Mouse (Mus musculus) spleen, postnatal 36 days (tissue): ENCODE measurements at regions not wholly inside any gene's neighbourhood (a gene's known extent, or its start where the extent isn't known, plus 50 kb on each side); places are given as distances from the start of the nearest gene placed in this dataset.

Experiments used
- DNase-seq, 2 experiments: peaks; one replicate each; pipeline ENCODE4 v3.0.0; 2022; ENCODE audit warnings: low spot score in 2 of 2, mixed read lengths in 1 of 2

DNA sequence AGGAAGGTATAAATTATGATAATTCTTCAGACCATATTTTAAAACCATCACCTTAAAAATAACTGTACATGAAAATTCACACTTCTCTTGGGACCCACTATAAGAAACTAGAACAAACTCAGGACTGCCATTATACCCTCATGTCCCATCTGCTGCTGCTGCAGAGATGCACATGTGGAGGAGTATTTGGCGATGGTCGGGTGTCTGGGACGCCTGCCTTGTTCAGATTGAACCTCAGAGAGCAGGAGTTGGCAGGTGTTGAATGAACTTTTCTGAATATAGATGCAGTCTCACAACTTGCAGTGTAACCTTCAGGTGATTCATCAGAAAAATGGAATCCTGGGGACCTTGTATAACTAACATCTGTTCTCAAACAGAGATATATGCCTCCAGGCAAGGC lies 1338.0 kb downstream of the Slc22a22 start:
- no peak for DNase-seq

- no peak for DNase-seq
These were observed 1340.9 kb downstream of the Slc22a22 start for GRCm38 (mm10) chr15:56136420-56136970.

DNA sequence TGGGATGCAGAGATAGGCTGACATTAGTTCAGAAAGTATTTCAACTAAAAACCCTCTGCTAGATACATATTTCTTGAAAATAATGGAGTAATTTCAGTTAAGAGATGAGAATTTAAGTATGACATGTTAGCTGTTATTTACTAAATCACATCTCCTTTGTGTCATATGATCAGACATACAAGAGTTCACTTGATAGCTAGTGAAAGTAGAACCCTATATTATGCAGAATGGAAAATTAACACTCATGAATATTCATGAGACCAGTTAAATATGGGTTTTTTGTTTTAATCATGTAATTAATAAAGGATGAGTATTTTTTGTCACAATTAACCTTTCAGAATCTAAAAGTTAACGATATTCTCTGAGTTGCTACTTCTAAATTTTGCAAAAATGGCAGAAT lies 1349.4 kb downstream of the Slc22a22 start:
- DNase-seq = no peak

- DNase-seq = no peak
These were observed 1357.9 kb downstream of the Slc22a22 start for GRCm38 (mm10) chr15:56119287-56120065.

DNA sequence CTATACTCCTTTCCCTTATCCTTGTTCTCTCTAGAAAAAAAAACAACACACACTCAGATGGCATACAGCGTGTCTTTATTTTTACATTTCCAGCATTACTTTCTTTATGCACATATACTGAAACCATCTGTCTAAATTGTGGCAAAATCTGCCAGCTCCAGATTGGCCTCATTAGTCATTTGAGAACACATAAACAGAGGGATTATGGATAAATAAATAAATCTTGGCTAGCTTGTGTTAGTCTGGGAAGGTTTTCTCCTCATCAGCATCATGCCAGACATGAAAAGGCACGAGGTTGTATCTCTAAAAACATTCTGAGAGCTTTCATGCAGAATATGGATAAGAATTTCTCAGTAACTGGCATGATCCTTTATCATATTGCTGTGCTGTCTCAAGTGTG lies 1369.1 kb downstream of the Slc22a22 start:
- no peak for DNase-seq

DNA sequence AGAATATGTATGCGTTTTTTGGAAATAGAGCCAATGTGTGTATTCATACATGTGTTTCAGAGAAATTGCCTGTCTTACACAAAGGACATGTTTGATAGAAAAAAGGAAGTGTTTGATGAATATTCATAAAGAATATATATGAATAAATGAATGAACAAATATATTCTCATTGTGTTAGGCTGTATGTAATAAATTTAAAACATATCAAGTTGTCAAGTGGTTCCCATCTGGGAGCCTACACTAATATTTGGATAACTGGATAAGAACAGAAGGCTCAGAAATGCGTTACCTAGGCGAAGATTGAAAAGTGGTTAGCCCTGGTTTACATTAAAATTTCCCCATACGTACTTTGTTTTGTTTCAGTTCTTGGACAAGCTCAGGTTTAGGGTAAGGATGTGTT lies 1369.7 kb downstream of the Slc22a22 start:
- no peak for DNase-seq

DNA sequence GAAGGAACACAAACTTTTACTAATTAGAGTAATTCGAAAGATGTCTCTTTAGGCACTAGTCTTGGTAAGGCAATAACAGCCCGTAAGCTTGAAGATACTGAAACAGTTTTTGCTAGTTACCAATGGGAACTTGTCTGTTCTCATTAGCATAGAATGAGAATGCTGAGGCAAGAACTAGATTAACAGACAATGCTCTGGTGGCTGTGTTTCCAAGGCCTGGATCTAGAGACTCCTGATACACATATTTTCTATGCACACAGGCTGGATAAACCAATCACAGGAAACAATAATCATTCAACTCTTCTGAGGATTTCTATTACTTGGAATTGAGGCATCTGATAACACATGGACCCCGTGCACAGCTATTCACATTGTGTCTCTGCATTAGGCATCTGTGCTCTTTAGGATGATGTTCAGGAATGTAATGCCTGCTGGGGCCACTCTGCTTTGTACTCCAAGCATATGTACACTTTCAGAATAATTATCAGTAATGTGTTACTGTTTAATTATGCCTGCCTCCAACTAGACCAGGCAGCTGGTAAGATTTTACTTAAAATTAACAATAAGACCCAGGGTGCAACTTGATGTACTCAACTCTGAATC lies 1377.2 kb downstream of the Slc22a22 start:
- no peak for DNase-seq

DNA sequence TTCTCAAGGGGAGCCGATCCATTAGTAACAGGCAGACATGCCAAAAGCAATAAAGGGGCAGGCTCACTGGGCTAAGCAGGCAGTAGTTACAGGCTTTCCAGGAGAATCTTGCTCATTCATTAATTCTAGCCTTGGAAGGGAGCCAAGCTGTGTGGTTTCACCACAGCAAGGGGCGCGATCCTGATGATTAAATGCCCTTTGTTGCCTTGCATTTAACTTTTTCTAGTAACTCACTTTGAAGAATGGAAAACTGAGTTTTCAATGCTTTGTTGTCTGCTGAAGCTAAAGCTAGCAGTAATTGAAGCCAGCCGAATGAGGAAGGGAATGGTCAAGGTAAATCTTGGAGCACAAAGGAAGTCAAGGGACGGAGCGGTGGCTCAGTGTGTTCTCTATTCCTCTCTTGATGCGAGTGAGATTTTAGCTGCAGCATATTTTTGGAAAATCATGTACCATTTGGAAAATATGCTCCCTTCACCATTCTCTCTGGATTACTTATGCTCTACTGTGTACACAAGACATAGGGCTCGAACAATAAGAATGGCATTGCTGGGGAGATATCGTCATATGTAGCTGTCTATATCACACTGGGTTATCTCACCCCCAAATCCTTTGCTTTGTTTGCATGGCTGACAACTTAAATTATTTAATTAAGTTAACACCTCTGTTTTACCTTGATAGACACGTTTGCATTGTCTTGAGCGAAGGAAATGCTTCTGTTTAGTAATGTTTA lies 1399.4 kb downstream of the Slc22a22 start:
- no peak for DNase-seq

- DNase-seq = no peak
These were observed 1400.3 kb downstream of the Slc22a22 start for GRCm38 (mm10) chr15:56077081-56077480.

DNA sequence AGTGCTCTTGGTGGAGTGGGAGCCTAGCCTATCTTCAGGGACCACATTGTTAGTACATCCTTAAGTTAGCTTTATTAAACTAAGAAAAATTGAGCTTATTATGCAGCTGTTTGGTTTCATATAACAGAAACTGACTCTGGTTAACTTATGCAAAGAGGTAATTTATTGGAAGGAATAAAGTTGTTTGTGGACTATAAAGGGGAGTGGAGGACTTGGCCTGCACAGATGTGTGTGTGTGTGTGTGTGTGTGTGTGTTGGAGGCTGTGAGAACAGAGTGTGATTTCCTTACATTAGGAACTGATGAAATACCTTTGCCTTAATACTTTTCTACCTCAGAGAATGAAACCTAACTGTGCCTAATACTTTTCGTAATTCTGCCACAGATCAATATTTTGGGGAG lies 1400.7 kb downstream of the Slc22a22 start:
- DNase-seq = no peak

DNA sequence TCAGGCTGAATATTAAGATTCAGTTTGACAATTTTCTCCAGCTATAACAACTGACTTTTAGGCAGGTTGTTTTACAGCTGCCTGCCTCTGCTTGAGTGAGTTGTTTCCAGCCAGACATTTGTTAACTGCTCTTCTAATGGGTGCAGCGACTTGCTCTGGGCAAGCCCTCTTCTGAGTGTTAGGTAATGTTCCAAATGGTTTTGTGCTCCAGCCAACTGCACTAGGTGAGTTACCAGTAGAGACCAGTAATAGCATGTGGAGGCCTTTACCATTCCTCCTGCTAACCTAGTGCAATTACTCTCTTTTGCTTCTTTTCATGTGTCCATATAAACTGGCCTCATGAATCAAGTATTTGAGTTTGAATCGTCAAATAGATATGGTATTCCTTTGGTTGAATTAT lies 1407.9 kb downstream of the Slc22a22 start:
- DNase-seq = no peak

DNA sequence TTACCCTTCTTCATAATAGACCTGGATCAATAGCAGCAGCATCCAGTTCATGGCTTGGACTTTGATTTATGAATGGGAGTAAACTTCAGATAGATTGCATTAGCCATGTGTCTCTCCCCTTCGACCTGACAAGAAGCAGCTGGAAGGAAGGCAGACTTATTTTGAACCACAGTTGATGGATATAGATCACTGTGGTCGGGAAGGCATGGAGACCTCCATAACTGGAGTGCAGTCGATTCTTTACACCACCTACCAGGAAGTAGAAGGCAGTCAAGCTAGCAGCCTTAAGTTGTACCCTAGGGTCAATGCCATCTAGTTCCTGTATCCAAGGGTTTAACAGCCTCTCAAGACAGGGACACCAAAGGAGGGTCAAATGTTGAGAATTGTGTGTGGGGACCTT lies 1410.2 kb downstream of the Slc22a22 start:
- no peak for DNase-seq

DNA sequence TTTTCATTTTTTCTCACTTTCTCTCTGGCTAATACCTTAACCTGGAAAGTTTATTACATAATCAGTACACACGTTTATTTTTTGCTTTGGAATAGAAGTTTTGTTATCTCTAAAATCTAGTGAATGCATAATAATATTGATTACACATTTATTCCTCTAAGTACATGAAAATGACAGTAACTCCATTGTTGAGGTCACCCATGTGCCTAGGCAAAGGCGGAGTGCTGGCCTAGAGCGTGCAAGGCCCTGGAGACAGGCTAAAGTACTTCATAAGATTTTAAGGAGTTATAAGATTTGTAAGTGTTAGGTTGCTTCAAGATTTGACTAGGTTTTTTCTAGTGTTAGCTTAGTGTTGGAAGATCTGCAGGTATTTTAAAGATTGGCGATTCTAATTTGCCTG lies 1410.9 kb downstream of the Slc22a22 start:
- DNase-seq = no peak

- no peak for DNase-seq
These were observed 1411.4 kb downstream of the Slc22a22 start for GRCm38 (mm10) chr15:56065872-56066534.

GRCm38 (mm10) chr15:56062576-56062975 lies 1414.8 kb downstream of the Slc22a22 start:
- no peak for DNase-seq

DNA sequence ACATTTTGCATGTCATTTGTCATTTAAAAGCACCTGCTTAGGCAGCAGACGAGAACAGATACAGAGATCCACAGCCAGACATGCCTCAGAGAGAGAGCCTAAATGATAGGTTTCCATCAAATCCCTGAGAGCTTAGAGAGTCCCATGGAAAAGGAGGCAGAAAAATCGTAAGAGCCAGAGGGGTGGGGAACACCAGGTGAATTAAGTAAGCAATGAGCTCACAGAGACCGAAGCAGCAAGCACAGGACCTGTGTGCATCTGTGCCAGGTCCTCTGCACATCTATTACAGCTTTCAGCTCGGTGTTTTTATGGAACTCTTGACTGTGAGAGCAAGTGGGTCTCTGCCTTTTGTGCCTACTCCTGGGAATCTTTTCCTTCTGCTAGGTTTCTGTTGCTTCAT lies 1416.1 kb downstream of the Slc22a22 start:
- DNase-seq = no peak

DNA sequence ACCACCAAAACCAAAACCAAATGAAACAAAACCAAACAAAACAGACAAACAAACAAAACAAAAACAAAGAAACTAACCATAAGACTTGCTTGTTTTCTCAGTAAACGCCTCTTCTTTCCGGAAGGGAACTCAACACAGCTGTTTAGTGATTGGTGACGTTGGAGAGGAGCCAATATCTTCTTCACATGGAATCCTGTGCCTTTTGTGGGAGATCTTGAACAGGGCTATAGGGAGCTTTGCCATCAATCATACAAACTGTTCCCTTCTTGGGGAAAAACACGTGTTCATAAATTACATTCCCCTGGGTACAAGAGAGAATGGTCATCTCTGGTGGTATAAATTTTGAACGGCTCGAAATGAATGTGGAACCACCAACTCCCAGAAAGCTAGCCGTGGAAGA lies 1426.7 kb downstream of the Slc22a22 start:
- no peak for DNase-seq

- no peak for DNase-seq
These were observed 1429.6 kb downstream of the Slc22a22 start for GRCm38 (mm10) chr15:56047832-56048231.

DNA sequence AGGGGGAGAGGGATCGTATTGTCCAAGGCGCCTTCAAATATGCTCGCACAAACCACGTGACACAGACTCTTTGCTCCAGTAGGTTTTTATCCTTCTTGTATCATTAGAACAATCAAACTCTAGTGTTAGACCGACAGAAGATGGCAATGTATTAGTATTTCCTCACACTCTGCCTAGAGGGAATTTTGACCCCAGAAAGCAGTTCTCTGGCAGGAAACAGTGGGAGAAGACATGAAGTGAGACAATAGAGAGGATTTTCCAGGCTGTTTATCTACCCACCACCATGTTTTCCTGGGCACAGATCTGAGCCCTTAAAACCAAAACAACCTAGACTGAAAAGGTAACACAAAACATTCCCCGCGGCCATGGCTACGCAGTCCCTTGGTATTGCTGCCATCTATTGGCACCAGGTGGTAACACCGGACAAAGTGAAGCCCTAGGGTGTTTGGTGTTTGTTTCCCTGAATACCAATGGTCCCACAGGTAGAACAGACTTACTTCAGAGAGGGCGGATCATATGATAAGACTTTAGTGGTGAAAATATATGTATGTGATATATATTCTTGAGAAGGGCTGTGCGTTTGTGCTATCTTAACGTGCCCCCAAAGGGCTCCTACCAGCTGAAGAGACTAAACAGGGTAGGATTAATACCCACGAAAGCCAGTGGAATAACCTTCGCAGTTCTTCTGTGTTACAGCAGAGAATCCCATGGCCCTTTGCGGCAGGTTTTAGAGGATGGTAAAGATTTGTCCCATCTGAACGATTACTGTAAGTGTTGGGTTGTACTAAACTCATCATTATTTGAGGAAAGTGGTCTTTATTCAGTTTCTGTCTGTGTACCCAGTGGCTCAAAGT lies 1430.5 kb downstream of the Slc22a22 start:
- DNase-seq = peak; percentile 25 to 46

GRCm38 (mm10) chr15:56045510-56046245 lies 1431.7 kb downstream of the Slc22a22 start:
- DNase-seq = no peak
